In genomic region chr5:121661494-121661893, GRCm38 (mm10) we compare ENCODE assay signal across 8 mouse cellular contexts. TPM values are rescaled to one million over a fixed set of nuclear protein-coding genes. Genes with fewer than 3 reads are reported as not detected.
DNase-seq lines count a peak whose midpoint lies in the region; ATAC-seq and TF ChIP-seq lines count a peak whose summit lies in the region.

No protein-coding gene starts in this region.

- H3K4me3 ChIP-seq in heart, embryonic 13.5 days = peak overlapping the region; percentile 99
- H3K4me3 ChIP-seq in CH12.LX (replicated peaks in 1 of 3; ENCODE audit: low read depth in 2 of 3, low read length in 2 of 3, poor library complexity in 1 of 3) = peak overlapping the region; percentile 87 to 99 (median 91)
- H3K4me3 ChIP-seq in forebrain, embryonic 13.5 days = peak overlapping the region; percentile 97
- H3K4me3 ChIP-seq in liver, embryonic 14.5 days (ENCODE audit: insufficient read depth in 1 of 2, low read depth in 2 of 2, low read length in 2 of 2) = peak overlapping the region; percentile 88 to 90

- H3K36me3 ChIP-seq in heart, embryonic 13.5 days = peaks cover 45% of the 10 kb centered on the region
- H3K36me3 ChIP-seq in CH12.LX (replicated peaks in 1 of 2; ENCODE audit: control insufficient read depth in 1 of 2, insufficient read depth in 1 of 2, low read length in 1 of 2) = peaks cover 24 to 42% of the 10 kb centered on the region in 2 experiments
- peaks cover 36% of the 10 kb centered on the region for H3K36me3 ChIP-seq in forebrain, embryonic 13.5 days (ENCODE audit: poor library complexity, severe bottlenecking)
- peaks cover 24% of the 10 kb centered on the region for H3K36me3 ChIP-seq in liver, embryonic 14.5 days (replicated peaks; ENCODE audit: control insufficient read depth, insufficient read depth, low read depth)

- H3K27me3 ChIP-seq in heart, embryonic 13.5 days (replicated peaks) = no peaks in the 10 kb centered on the region
- no peaks in the 10 kb centered on the region for H3K27me3 ChIP-seq in CH12.LX (replicated peaks)
- no peaks in the 10 kb centered on the region for H3K27me3 ChIP-seq in forebrain, embryonic 13.5 days
- no peaks in the 10 kb centered on the region for H3K27me3 ChIP-seq in liver, embryonic 14.5 days (ENCODE audit: control insufficient read depth, insufficient read depth, low read length)

- H3K27ac ChIP-seq in heart, embryonic 13.5 days (replicated peaks) = no peak overlapping the region
- no peak overlapping the region for H3K27ac ChIP-seq in CH12.LX (ENCODE audit: insufficient read depth, low read depth)
- H3K27ac ChIP-seq in forebrain, embryonic 13.5 days = no peak overlapping the region
- H3K27ac ChIP-seq in liver, embryonic 14.5 days = no peak overlapping the region

- peak overlapping the region; percentile 92 for H3K4me2 ChIP-seq in heart, embryonic 13.5 days
- peak overlapping the region; percentile 70 for H3K4me2 ChIP-seq in CH12.LX (ENCODE audit: insufficient read depth, low read depth, poor library complexity, severe bottlenecking)
- peak overlapping the region; percentile 89 for H3K4me2 ChIP-seq in forebrain, embryonic 13.5 days
- peak overlapping the region; percentile 72 for H3K4me2 ChIP-seq in liver, embryonic 14.5 days (ENCODE audit: low read depth)

- TF ChIP-seq RAD21 in CH12.LX (IDR thresholded peaks at IDR 0.05; ENCODE audit: low read depth, low read length) = no peak

- dilution Hi-C loops in CH12.LX (cut with MboI; ENCODE audit: extremely low pct_ligation_motif_present, extremely low pct_unique_long_range_greater_than_20kb, low sequenced_read_pairs) = no loop called here

- no peak for TF ChIP-seq EP300 in CH12.LX (IDR thresholded peaks at IDR 0.05; ENCODE audit: low read length)
- no peak for TF ChIP-seq EP300 in liver, embryonic 14.5 days (IDR thresholded peaks at IDR 0.05; ENCODE audit: low read depth)

- no peak for ATAC-seq in heart, embryonic 13.5 days (ENCODE audit: extremely low read depth, insufficient number of reproducible peaks, low FRiP score, low TSS enrichment)
- ATAC-seq in forebrain, embryonic 13.5 days = no peak
- no peak for ATAC-seq in liver, embryonic 14.5 days (ENCODE audit: insufficient read depth)

- H3K9ac ChIP-seq in heart, embryonic 13.5 days = peak overlapping the region; percentile 98
- peak overlapping the region; percentile 83 for H3K9ac ChIP-seq in CH12.LX (ENCODE audit: insufficient read depth, low read depth)
- H3K9ac ChIP-seq in forebrain, embryonic 13.5 days = peak overlapping the region; percentile 96
- H3K9ac ChIP-seq in liver, embryonic 14.5 days (replicated peaks) = peak overlapping the region; percentile 79

- peaks cover 18% of the 10 kb centered on the region for H3K4me1 ChIP-seq in heart, embryonic 13.5 days
- peaks cover 11 to 18% of the 10 kb centered on the region in 2 experiments for H3K4me1 ChIP-seq in CH12.LX (ENCODE audit: control insufficient read depth in 1 of 2, insufficient read depth in 2 of 2)
- H3K4me1 ChIP-seq in forebrain, embryonic 13.5 days = peaks cover 25% of the 10 kb centered on the region
- H3K4me1 ChIP-seq in liver, embryonic 14.5 days (replicated peaks; ENCODE audit: control insufficient read depth in 2 of 2, insufficient read depth in 2 of 2, low read length in 1 of 2) = peaks cover 4 to 17% of the 10 kb centered on the region in 2 experiments

- no peaks in the 10 kb centered on the region for H3K9me3 ChIP-seq in heart, embryonic 13.5 days
- H3K9me3 ChIP-seq in CH12.LX (replicated peaks; ENCODE audit: low read length) = no peaks in the 10 kb centered on the region
- no peaks in the 10 kb centered on the region for H3K9me3 ChIP-seq in forebrain, embryonic 13.5 days (replicated peaks)
- no peaks in the 10 kb centered on the region for H3K9me3 ChIP-seq in liver, embryonic 14.5 days (ENCODE audit: control insufficient read depth, low read length)

- TF ChIP-seq CTCF in CH12.LX (conservative IDR thresholded peaks at IDR 0.05 in 1 of 2, IDR thresholded peaks at IDR 0.05 in 1 of 2; ENCODE audit: low read depth in 2 of 2, low read length in 2 of 2) = no peak
- no peak for TF ChIP-seq CTCF in liver, embryonic 14.5 days (IDR thresholded peaks at IDR 0.05; ENCODE audit: low read depth)

- peaks cover 12% of the 10 kb centered on the region for H3K79me2 ChIP-seq in CH12.LX (replicated peaks; ENCODE audit: control insufficient read depth, extremely low read depth, insufficient read depth, poor library complexity, severe bottlenecking)

- DNase-seq in heart, adult 11 months = no peak
- DNase-seq in CH12.LX (ENCODE audit: extremely low read depth) (no peak), adipocyte (ENCODE audit: low spot score) (no peak)
- DNase-seq in liver, embryonic 14.5 days (ENCODE audit: low read depth in 3 of 3, low spot score in 3 of 3) = no peak
- no peak for DNase-seq in thymus, postnatal 10 days (ENCODE audit: low spot score in 2 of 2)
- DNase-seq in adrenal gland, adult 2 months = no peak

- 84% methylated on average over 5 of the region's 5 CpGs for WGBS in heart, embryonic 13.5 days
- WGBS in forebrain, embryonic 13.5 days = 87% methylated on average over 5 of the region's 5 CpGs
- WGBS in liver, embryonic 14.5 days (ENCODE audit: insufficient replicate concordance) = 89% methylated on average over 5 of the region's 5 CpGs

- in situ Hi-C loops in CH12.LX (cut with MboI; ENCODE audit: low pct_ligation_motif_present, low pct_unique_long_range_greater_than_20kb, low sequenced_read_pairs) = no loop called here

- TF ChIP-seq POLR2A in CH12.LX (IDR thresholded peaks at IDR 0.05; ENCODE audit: low read depth, low read length) = no peak

TF ChIP-seq in CH12.LX, 34 proteins besides CTCF, POLR2A, EP300 and RAD21:
- TF ChIP-seq ZKSCAN1 (IDR thresholded peaks at IDR 0.05; ENCODE audit: borderline replicate concordance, low read depth, low read length) (peak; percentile 81), SIN3A (IDR thresholded peaks at IDR 0.05; ENCODE audit: low read length) (no peak), JUND (conservative IDR thresholded peaks at IDR 0.05; ENCODE audit: low read depth, low read length) (no peak)

RNA-seq across cellular contexts. Expression of gene Brap, which starts 1.1 kb away (rescaled TPM):
- 24.4 and 25.0 TPM in 2 replicates for polyA plus RNA-seq in heart, embryonic 13.5 days (2015; fragmentation: Nextera tagmentation; extraction: Ambion mirVana)
- total RNA-seq in CH12.LX (2012; rRNA removed) = 23.7 and 27.4 TPM in 2 replicates
- total RNA-seq in CH12.LX (2014; rRNA removed) = 29.0 and 33.3 TPM in 2 replicates
- 28.0 and 29.8 TPM in 2 replicates for polyA plus RNA-seq in CH12.LX (2012; ENCODE audit: insufficient read length, low read depth)
- 40.9 and 42.7 TPM in 2 replicates for polyA plus RNA-seq in forebrain, embryonic 13.5 days (2015; fragmentation: Nextera tagmentation; extraction: Ambion mirVana)
- polyA plus RNA-seq in liver, embryonic 14.5 days (2012; rRNA removed) = 9.7 and 12.5 TPM in 2 replicates
- polyA plus RNA-seq in liver, embryonic 14.5 days (2014; fragmentation: Nextera tagmentation; extraction: Ambion mirVana) = 22.7 and 22.9 TPM in 2 replicates
- 10 to 100 TPM; 52.4 to 60.5 TPM for total RNA-seq in adrenal gland, adult 2 months (2021)
- 14.7 and 17.0 TPM in 2 replicates for polyA plus RNA-seq in adrenal gland, adult 2 months (2012; rRNA removed)

RNA-seq across cellular contexts. Expression of gene Acad10, which starts 1.2 kb away (rescaled TPM):
- 1.7 TPM in 2 replicates for polyA plus RNA-seq in heart, embryonic 13.5 days (2015; fragmentation: Nextera tagmentation; extraction: Ambion mirVana)
- 2.2 and 4.2 TPM in 2 replicates for total RNA-seq in CH12.LX (2012; rRNA removed)
- total RNA-seq in CH12.LX (2014; rRNA removed) = 2.4 and 2.7 TPM in 2 replicates
- polyA plus RNA-seq in CH12.LX (2012; ENCODE audit: insufficient read length, low read depth) = 2.1 and 2.7 TPM in 2 replicates
- 0.87 and 1.8 TPM in 2 replicates for polyA plus RNA-seq in forebrain, embryonic 13.5 days (2015; fragmentation: Nextera tagmentation; extraction: Ambion mirVana)
- 1.6 and 1.7 TPM in 2 replicates for polyA plus RNA-seq in liver, embryonic 14.5 days (2012; rRNA removed)
- 2.2 and 2.6 TPM in 2 replicates for polyA plus RNA-seq in liver, embryonic 14.5 days (2014; fragmentation: Nextera tagmentation; extraction: Ambion mirVana)
- total RNA-seq in adrenal gland, adult 2 months (2021) = 10 to 100 TPM; 23.1 to 25.4 TPM
- 9.8 and 10.0 TPM in 2 replicates for polyA plus RNA-seq in adrenal gland, adult 2 months (2012; rRNA removed)

RNA-seq across cellular contexts. Expression of gene Acad12, which starts 42.8 kb away (rescaled TPM):
- 5.1 and 6.8 TPM in 2 replicates for polyA plus RNA-seq in heart, embryonic 13.5 days (2015; fragmentation: Nextera tagmentation; extraction: Ambion mirVana)
- total RNA-seq in CH12.LX (2012; rRNA removed) (2.9 and 4.1 TPM in 2 replicates), CH12.LX (2014; rRNA removed) (2.3 and 3.0 TPM in 2 replicates)
- polyA plus RNA-seq in CH12.LX (2012; ENCODE audit: insufficient read length, low read depth) = 1.9 and 2.7 TPM in 2 replicates
- 1.0 TPM in 2 replicates for polyA plus RNA-seq in forebrain, embryonic 13.5 days (2015; fragmentation: Nextera tagmentation; extraction: Ambion mirVana)
- 0.81 and 1.1 TPM in 2 replicates for polyA plus RNA-seq in liver, embryonic 14.5 days (2012; rRNA removed)
- 0.69 and 0.87 TPM in 2 replicates for polyA plus RNA-seq in liver, embryonic 14.5 days (2014; fragmentation: Nextera tagmentation; extraction: Ambion mirVana)
- 10 to 100 TPM; 19.4 to 23.5 TPM for total RNA-seq in adrenal gland, adult 2 months (2021)
- 14.1 and 14.5 TPM in 2 replicates for polyA plus RNA-seq in adrenal gland, adult 2 months (2012; rRNA removed)

RNA-seq across cellular contexts. Expression of gene Atxn2, which starts 49.6 kb away (rescaled TPM):
- polyA plus RNA-seq in heart, embryonic 13.5 days (2015; fragmentation: Nextera tagmentation; extraction: Ambion mirVana) = 35.4 and 39.6 TPM in 2 replicates
- total RNA-seq in CH12.LX (2012; rRNA removed) (8.3 and 8.5 TPM in 2 replicates), CH12.LX (2014; rRNA removed) (5.9 and 7.7 TPM in 2 replicates)
- polyA plus RNA-seq in CH12.LX (2012; ENCODE audit: insufficient read length, low read depth) = 40.5 and 58.4 TPM in 2 replicates
- polyA plus RNA-seq in forebrain, embryonic 13.5 days (2015; fragmentation: Nextera tagmentation; extraction: Ambion mirVana) = 57.2 and 60.8 TPM in 2 replicates
- polyA plus RNA-seq in liver, embryonic 14.5 days (2012; rRNA removed) = 24.1 and 24.6 TPM in 2 replicates
- 19.3 and 20.5 TPM in 2 replicates for polyA plus RNA-seq in liver, embryonic 14.5 days (2014; fragmentation: Nextera tagmentation; extraction: Ambion mirVana)
- 100 to 1,000 TPM; 146 to 229 TPM for total RNA-seq in adrenal gland, adult 2 months (2021)
- polyA plus RNA-seq in adrenal gland, adult 2 months (2012; rRNA removed) = 214 and 218 TPM in 2 replicates
